Mouse (Mus musculus) colon, adult 2 months (tissue): ENCODE measurements around the gene Spata32. TPM values are rescaled to one million over a fixed set of nuclear protein-coding genes. Genes with fewer than 3 reads are reported as not detected.

Experiments
- polyA plus RNA-seq: library from polyadenylated mRNA; depleted of rRNA; stranded (reverse); fragments of >200 nt; gene quantifications from 2 replicates; pipeline ENCODE4 v1.2.3, GENCODE M21; 2012; rRNA removed

Gene Spata32
- not detected in 2 replicates for polyA plus RNA-seq

DNA sequence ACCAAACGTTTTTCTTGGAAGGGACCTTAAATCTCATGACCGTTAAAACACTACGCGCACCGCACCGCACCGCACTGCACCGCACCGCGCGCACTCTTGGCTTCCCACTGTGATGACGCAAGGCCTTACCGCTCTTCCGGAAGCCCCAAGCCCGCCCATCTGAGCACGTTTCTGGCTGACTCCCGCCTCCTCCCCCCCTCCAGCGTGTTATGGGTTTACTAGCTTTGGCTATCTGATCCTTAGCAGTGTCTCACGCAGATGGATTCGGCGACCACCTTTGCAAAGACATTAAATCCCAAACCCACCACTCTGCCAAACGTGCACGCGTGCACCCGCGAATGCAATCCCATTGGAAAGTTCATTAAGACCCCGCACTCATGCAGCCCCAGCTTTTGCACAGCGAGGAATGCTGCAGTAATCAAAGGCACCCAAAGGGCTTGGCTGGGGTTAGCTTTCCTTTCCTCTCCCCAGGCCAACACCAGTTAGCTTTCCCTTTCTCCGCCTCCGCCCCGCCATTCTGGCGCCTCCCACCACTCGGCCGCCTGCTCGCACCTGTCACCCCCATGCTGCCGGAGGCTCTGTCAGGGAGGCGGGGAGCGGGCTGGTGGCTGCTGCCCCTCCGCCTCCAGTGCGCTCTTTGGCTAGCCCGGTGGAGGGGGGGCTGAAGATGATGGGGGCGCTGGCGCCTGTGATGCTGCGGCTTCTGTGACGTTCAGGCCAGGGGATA, at the start of gene Spata32:
Spata32 (minus strand) TSS at position 643 of the 727 bp plus-strand sequence.

DNA sequence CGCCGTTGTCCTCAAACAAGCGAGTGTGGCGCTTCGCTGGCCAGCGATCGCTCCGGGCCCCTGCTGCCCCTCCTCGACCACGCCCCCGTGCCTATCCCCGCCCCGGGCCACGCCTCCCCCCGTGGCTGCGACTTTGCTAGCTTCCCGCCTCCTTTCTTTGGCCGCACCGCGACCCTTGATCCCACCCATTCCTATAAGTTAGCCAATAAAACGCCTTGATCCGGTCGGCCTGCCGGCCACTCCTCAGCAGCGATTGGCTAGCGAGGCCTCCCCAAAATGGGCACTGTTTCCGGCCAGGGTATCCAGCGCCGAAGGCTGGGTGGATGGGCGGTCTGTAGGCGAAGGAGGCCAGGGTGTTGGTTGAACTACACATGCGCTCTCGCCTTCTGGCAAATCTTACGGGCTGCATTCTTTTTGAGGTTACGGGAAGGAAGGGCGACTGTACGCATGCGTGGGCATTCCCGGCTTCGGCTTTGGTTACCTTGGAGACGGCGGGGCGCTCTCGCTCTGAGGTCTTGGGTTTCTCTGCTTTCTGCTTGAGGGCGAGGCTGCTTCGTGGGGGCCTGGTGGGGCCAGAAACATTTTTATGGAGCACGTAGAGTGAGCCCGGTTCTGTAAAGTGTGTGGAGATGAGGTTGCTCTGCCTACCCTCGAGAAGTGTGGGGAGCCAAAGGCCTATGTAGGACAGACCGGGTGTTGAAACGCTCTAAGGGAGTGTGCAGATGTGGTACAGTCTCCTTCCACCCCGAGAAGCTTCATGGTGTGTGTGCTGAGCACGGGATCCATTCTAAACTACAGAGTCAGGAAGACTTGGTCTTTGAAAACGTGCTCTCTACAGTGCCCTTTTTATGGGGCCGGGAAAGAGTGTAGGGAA, 49.4 kb upstream of the Spata32 start, which contains the start of gene Map3k14:
Map3k14 (minus strand) TSS at position 127 of the 874 bp plus-strand sequence.

DNA sequence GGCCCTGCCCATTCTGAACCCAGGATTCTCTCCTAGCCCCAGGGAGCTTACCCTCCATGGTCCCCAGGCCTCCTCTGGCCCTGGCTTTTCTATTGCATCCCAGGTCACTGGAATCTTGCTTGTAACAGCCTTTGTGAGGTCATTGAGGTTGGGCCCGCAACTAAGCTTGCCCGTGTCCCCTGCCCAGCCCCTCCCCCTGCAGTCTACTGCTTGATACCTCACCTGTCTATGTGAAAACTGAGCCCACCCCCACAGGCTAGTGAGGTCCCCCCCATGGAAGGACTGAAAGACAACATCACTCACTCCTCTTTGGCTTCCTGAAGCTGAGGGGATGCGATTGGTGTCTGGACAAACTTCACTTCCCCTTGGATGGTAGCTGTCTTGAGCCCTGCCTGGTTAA, 9.8 kb downstream of the Spata32 start, which contains the start of gene 1700023F06Rik:
1700023F06Rik (minus strand) TSS at position 101 of the 400 bp plus-strand sequence.

DNA sequence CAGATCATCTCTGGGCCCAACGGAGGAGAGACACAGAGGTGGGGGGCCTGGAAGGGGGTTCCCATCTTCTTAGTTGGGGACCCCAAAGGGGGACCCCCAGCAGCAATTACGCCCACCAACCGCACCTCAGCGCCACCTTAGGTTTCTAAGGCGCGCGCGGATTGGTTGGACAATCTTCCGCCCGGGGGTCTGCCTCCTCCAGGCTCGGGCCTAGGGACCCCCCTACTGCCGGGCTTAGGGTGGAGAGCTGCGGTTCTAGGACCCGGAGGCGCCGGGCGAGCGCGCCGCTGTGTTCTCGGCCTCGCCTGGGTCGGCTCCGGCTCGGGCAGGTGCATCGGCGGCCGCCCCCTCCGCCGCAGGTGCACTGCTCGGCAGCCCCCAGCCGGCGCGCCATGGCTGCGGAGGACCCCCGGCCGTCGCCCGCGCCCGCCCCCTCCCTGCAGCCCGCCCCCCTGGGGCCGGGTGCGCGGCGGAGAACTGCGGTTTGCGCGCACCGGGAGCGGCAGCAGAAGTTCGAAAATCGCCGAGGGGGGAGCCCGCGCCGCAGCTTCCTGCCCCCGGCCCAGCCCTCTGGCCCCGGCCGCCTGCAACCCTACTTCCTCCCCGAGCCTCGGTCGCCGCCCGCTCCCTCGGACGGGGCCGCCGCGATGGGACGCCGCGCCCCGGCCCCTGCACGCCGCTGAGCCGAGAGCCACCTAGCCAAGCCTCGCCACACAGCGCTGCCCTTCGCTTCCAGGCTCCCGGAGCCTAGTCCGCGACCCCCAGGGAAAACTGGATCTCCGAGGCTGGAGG, 47.5 kb downstream of the Spata32 start, which contains the start of gene Fmnl1:
Fmnl1 (plus strand) TSS at position 614 of the 792 bp plus-strand sequence.

Other genes starting within 250 kb of the Spata32 start
- 31.0 and 31.9 TPM in 2 replicates for gene Nmt1, start 190.2 kb downstream of the Spata32 start, polyA plus RNA-seq
- gene Dcakd, start 190.1 kb downstream of the Spata32 start, polyA plus RNA-seq, result 53.7 and 68.5 TPM in 2 replicates
- 9.0 and 24.8 TPM in 2 replicates for gene Plcd3, start 116.8 kb downstream of the Spata32 start, polyA plus RNA-seq
- 22.8 and 28.9 TPM in 2 replicates for gene Acbd4, start 116.8 kb downstream of the Spata32 start, polyA plus RNA-seq
- gene Hexim1, start 102.2 kb downstream of the Spata32 start, polyA plus RNA-seq, result 16.2 and 16.4 TPM in 2 replicates
- 3.1 and 4.3 TPM in 2 replicates for gene Hexim2, start 86.0 kb downstream of the Spata32 start, polyA plus RNA-seq
- gene Fmnl1, start 47.3 kb downstream of the Spata32 start, polyA plus RNA-seq, result 5.6 and 7.7 TPM in 2 replicates
- 0.50 and 0.73 TPM in 2 replicates for gene 1700023F06Rik, start 9.9 kb downstream of the Spata32 start, polyA plus RNA-seq
- gene Map3k14, start 49.0 kb upstream of the Spata32 start, polyA plus RNA-seq, result 11.2 and 11.7 TPM in 2 replicates
- gene Arhgap27, start 145.3 kb upstream of the Spata32 start, polyA plus RNA-seq, result 204 and 239 TPM in 2 replicates
- 25.9 and 28.9 TPM in 2 replicates for gene Plekhm1, start 194.3 kb upstream of the Spata32 start, polyA plus RNA-seq